Mouse (Mus musculus): ENCODE data around the gene Vapb.

DNA sequence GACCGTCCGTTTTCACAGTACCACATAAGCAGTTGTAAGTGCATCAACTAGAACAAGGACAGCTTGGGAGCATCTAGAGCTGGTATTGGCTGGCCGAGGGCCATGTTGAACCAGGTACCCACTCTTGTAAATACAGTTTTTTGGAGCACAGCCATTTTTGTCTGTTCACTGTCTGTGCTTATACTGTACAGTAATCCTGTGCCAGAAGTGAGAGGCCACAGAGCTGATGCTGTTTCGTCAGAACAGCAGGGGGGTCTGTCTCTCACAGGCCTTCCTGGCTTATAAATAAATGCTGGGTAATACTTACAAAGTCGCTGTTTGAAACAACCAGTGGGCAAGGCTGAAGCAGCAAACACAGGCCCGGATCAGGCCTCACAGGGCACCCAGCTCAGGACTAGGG lies 45.6 kb upstream of the Vapb start:
- TF ChIP-seq EP300 (IDR thresholded peaks at IDR 0.05; ENCODE audit: low read depth) (no peak), CTCF (IDR thresholded peaks at IDR 0.05; ENCODE audit: low read depth) (no peak)

Measured in liver, postnatal 0 days (tissue).